Mouse (Mus musculus): ENCODE results near the gene Prl2a1.
"Not testable (repeated sequence)": the region's sequence is repeated elsewhere in the genome, so short reads cannot be mapped to it uniquely, and the experiment has no call there.

Prl2a1 gene

DNA sequence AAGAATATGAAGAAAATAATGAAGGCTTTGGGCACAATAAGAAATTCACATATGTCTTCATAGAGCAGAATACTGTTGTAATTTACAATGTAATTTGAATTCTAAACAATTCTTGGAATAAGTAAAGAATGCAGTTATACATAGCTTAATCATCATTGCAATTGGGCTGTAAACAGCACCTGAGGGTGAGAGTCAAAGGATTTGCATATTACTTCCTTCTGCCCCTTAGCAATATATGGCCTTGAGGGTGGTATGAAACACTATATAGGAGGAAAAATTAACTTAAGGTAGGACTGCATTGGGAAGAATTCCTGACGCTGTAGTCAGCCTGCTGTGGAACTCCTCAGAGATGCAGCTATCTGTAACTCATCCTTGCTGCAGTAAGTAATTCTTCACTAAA lies at the start of gene Prl2a1:
TSS of gene Prl2a1 (plus strand) at position 301 of the 400 bp plus-strand sequence.
- DNase-seq (ENCODE audit: low spot score) = no peak

DNA sequence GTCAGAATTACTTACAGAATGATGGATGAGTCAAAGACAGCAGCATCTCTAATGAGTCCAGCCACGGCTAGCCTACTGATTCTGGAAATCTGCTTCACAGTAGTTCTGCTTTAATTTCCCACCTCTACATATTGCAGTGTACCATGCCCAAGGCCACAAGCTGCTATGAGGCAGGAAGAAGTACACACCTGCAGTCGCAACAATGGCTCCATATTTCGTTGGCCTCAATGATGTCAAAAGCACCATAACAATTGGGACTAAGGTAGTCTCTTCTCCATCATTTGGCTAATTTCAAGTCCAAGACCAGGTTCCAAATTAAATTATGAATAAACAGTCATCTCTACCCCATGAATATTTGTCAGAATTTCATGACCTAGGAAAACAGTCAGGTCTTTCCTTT lies 20.8 kb upstream of the Prl2a1 start, which contains the start of gene Prl7c1:
TSS of gene Prl7c1 (minus strand) at position 101 of the 400 bp plus-strand sequence.
- DNase-seq (ENCODE audit: low spot score) = not testable (repeated sequence)

DNA sequence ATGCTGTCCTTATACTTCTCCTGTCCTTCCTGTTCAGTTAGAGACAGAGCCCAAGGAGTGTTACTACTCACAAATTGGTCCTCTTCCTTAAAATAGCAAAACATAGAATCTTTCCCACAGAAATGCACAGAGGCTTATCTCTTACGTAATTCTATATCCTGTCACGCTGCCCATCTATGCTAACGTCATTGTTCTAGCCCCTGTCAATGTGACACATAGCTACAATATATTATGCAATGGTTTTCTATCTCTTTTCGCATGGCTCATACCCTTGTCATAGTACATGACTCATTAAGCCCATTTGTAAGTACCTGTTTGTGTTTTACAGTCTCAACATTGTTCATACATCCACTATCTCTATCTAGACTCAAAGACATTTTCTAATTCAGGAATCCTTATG lies 2.2 kb upstream of the Prl2a1 start:
- DNase-seq (ENCODE audit: low spot score) = no peak

DNA sequence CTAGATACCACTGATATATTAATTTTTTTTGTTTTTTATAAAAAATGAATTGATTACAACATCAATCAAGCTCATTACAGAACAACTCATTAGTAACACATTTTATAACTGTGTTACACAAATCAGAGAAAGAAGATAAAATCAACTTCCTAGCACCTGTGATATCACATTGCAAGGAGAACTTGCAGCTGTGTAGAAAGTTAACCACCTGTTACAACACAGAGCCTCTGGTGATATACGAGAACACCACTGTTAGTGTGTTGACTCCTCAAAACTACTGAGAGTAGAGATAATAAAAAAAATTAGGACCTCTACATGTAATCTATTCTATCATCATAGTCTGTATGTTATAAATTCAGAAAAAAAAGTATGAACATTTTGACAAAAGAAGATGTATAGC lies 1.3 kb downstream of the Prl2a1 start:
- DNase-seq (ENCODE audit: low spot score) = no peak

DNA sequence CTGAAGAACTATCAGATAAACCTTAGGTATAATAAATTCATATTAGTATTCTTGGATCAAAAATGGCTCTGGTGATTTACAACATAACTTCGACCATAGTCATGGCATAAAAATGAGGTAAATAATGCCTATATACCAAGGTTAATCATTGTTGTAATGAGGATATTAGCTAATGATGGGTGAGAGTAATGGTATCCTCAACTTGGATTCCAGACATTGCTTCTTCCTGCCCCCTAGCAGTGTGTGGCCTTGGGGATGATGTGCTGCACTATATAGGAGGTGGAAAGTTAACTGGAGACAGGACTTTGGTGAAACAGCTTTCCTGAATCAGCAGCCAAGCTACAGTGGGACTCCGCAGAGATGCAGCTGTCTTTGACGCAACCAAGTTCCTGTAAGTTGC lies 47.6 kb downstream of the Prl2a1 start, which contains the start of gene Prl2c1:
TSS of gene Prl2c1 (plus strand) at position 301 of the 400 bp plus-strand sequence.
- no peak for DNase-seq (ENCODE audit: low spot score)

All from c-Kit-positive CD71-positive TER-119-positive erythroid progenitor cells, embryonic 14.5 days (primary cell).